27 mouse cellular contexts compared by ENCODE assay signal in genomic region chr1:40427270-40427669, GRCm38 (mm10). TPM values are rescaled to one million over a fixed set of nuclear protein-coding genes. Genes with fewer than 3 reads are reported as not detected.
DNase-seq lines count a peak whose midpoint lies in the region; ATAC-seq and TF ChIP-seq lines count a peak whose summit lies in the region.
"Had no signal": no experiment of that assay in that cellular context is flagged by ENCODE, and none has a peak within 500 bp of the region (broad histone marks: within the 10 kb centered on the region; RNA-seq: fewer than 3 reads in every experiment).

No protein-coding gene starts in this region.

- H3K27ac ChIP-seq in embryonic fibroblast, embryonic 13.5 days (ENCODE audit: insufficient read depth, low read length) = peak overlapping the region; percentile 45
- H3K27ac ChIP-seq in forebrain, embryonic 10.5 days = no peak overlapping the region
- H3K27ac ChIP-seq: embryonic facial prominence, embryonic 10.5 days; embryonic facial prominence, embryonic 12.5 days; forebrain, embryonic 13.5 days; forebrain, embryonic 15.5 days had no signal

- H3K4me3 ChIP-seq in G1E (ENCODE audit: low read depth, low read length) = no peak overlapping the region; the same call in 1 of the 2 replicates
- no peak overlapping the region for H3K4me3 ChIP-seq in embryonic fibroblast, embryonic 13.5 days (ENCODE audit: insufficient read depth, low read length)
- no peak overlapping the region for H3K4me3 ChIP-seq in forebrain, embryonic 10.5 days
- H3K4me3 ChIP-seq: embryonic facial prominence, embryonic 10.5 days; embryonic facial prominence, embryonic 12.5 days; erythroblast, embryonic 14.5 days; forebrain, embryonic 13.5 days; forebrain, embryonic 15.5 days had no signal

- WGBS in forebrain, embryonic 10.5 days = 92% methylated on average over 9 of the region's 9 CpGs

- DNase-seq in 416B (ENCODE audit: low read depth) (peak; percentile 54), G1E (ENCODE audit: low spot score) (no peak)
- DNase-seq in CD4-positive, CD25-positive, alpha-beta regulatory T cell, adult 2 months (ENCODE audit: low read depth, low spot score) = peak; percentile 32
- no peak for DNase-seq in forebrain, embryonic 10.5 days (ENCODE audit: extremely low spot score, low spot score)
- DNase-seq in heart, adult 9 months (ENCODE audit: low spot score in 2 of 2) = no peak
- DNase-seq: adrenal gland, adult 2 months; adrenal gland, postnatal 10 days; adrenal gland, postnatal 25 days; cerebellum, adult 11-12 months; cerebellum, adult 2 months; cerebellum, adult 9-10 months; cerebellum, postnatal 10 days; cerebellum, postnatal 25 days; forebrain, postnatal 0 days had no signal

- peaks cover 76% of the 10 kb centered on the region for H3K4me1 ChIP-seq in G1E (ENCODE audit: insufficient read depth, low read depth, low read length)
- H3K4me1 ChIP-seq in embryonic fibroblast, embryonic 13.5 days (ENCODE audit: control insufficient read depth, insufficient read depth, low read length) = 0 out of 2 replicates have a peak, but pooled peaks cover 3% of the 10 kb centered on the region
- no peaks in the 10 kb centered on the region for H3K4me1 ChIP-seq in forebrain, embryonic 10.5 days
- H3K4me1 ChIP-seq: embryonic facial prominence, embryonic 10.5 days; embryonic facial prominence, embryonic 12.5 days; forebrain, embryonic 13.5 days; forebrain, embryonic 15.5 days had no signal

- TF ChIP-seq CTCF in G1E (IDR thresholded peaks at IDR 0.05; ENCODE audit: low read depth, low read length) = no peak
- TF ChIP-seq CTCF in embryonic fibroblast, embryonic 13.5 days (IDR thresholded peaks at IDR 0.05; ENCODE audit: borderline replicate concordance, insufficient read depth, low read length) = no peak

- no peak for TF ChIP-seq POLR2A in embryonic fibroblast, embryonic 13.5 days (IDR thresholded peaks at IDR 0.05; ENCODE audit: low read depth, low read length)

- peaks cover 3% of the 10 kb centered on the region for H3K36me3 ChIP-seq in G1E (replicated peaks)
- H3K36me3 ChIP-seq in forebrain, embryonic 10.5 days (replicated peaks) = no peaks in the 10 kb centered on the region
- H3K36me3 ChIP-seq: embryonic facial prominence, embryonic 10.5 days; embryonic facial prominence, embryonic 12.5 days; forebrain, embryonic 15.5 days had no signal

- peak; percentile 30 for ATAC-seq in G1E (ENCODE audit: extremely low read depth, insufficient number of reproducible peaks, low FRiP score, poor library complexity, severe bottlenecking)
- ATAC-seq in activated CD4-positive, CD25-positive, alpha-beta regulatory T cell, adult 4 months = no peak
- ATAC-seq in inflammation-experienced regulatory T-cells, adult 6 months = no peak
- ATAC-seq: forebrain, embryonic 13.5 days; forebrain, embryonic 15.5 days; forebrain, postnatal 0 days; Patski had no signal

- no peaks in the 10 kb centered on the region for H3K27me3 ChIP-seq in G1E (ENCODE audit: insufficient read depth, low read length)
- H3K27me3 ChIP-seq in forebrain, embryonic 10.5 days (ENCODE audit: poor library complexity, severe bottlenecking) = no peaks in the 10 kb centered on the region
- H3K27me3 ChIP-seq: CH12.LX; embryonic facial prominence, embryonic 12.5 days; forebrain, embryonic 13.5 days; forebrain, embryonic 15.5 days; Patski had no signal

- H3K9me3 ChIP-seq in G1E (replicated peaks) = no peaks in the 10 kb centered on the region
- no peaks in the 10 kb centered on the region for H3K9me3 ChIP-seq in forebrain, embryonic 10.5 days
- H3K9me3 ChIP-seq: embryonic facial prominence, embryonic 10.5 days; embryonic facial prominence, embryonic 12.5 days; forebrain, embryonic 13.5 days; forebrain, embryonic 15.5 days had no signal

RNA-seq across cellular contexts. Expression of gene Il1rl1, which starts 2.1 kb away (rescaled TPM):
- total RNA-seq in G1E (2014; fragmentation: Nextera tagmentation) (196 TPM in 2 replicates), G1E (2017) (220 and 231 TPM in 2 replicates)
- polyA plus RNA-seq in G1E (2012) = 6.9 and 10.2 TPM in 2 replicates
- polyA plus RNA-seq in embryonic fibroblast, embryonic 13.5 days (2011; ENCODE audit: insufficient read length, low read depth, missing spikeins) = 413 and 663 TPM in 2 replicates
- polyA plus RNA-seq in forebrain, embryonic 10.5 days (2016; fragmentation: Nextera tagmentation; extraction: Ambion mirVana) = 0.11 TPM in 1 of 2 replicates, not detected in the other
- polyA plus RNA-seq in activated CD4-positive, CD25-positive, alpha-beta regulatory T cell, adult 4 months (2017; shearing (Covaris generic)) = 10 to 100 TPM in 1 of 2 experiments, 1 to 10 TPM in 1; 7.7 to 17.7 TPM
- polyA plus RNA-seq in inflammation-experienced regulatory T-cells, adult 6 months (2017; shearing (Covaris generic)) = 10 to 100 TPM in 1 of 3 experiments, 1 to 10 TPM in 2; 4.7 to 11.5 (median 8.6) TPM
- polyA plus RNA-seq: forebrain, embryonic 13.5 days; forebrain, embryonic 15.5 days had no signal

RNA-seq across cellular contexts. Expression of gene Il18r1, which starts 38.1 kb away (rescaled TPM):
- total RNA-seq in G1E (2014; fragmentation: Nextera tagmentation) (0.45 TPM in 1 of 2 replicates, not detected in the other), G1E (2017) (0.58 and 0.76 TPM in 2 replicates)
- polyA plus RNA-seq in G1E (2012) = not detected in 2 replicates
- not detected in 2 replicates for polyA plus RNA-seq in embryonic fibroblast, embryonic 13.5 days (2011; ENCODE audit: insufficient read length, low read depth, missing spikeins)
- not detected in 2 replicates for polyA plus RNA-seq in forebrain, embryonic 10.5 days (2016; fragmentation: Nextera tagmentation; extraction: Ambion mirVana)
- 100 to 1,000 TPM in 1 of 2 experiments, 10 to 100 TPM in 1; 72.9 to 107 TPM for polyA plus RNA-seq in activated CD4-positive, CD25-positive, alpha-beta regulatory T cell, adult 4 months (2017; shearing (Covaris generic))
- polyA plus RNA-seq in inflammation-experienced regulatory T-cells, adult 6 months (2017; shearing (Covaris generic)) = 100 to 1,000 TPM in 1 of 3 experiments, 10 to 100 TPM in 2; 81.5 to 155 (median 82.1) TPM
- total RNA-seq: adrenal gland, postnatal 25 days; forebrain, postnatal 0 days had no signal
- polyA plus RNA-seq: C2C12; cerebellum, adult 2 months; cortical plate, adult 2 months; embryonic facial prominence, embryonic 10.5 days; embryonic facial prominence, embryonic 12.5 days; erythroblast, embryonic 14.5 days; forebrain, embryonic 11.5 days; forebrain, embryonic 13.5 days; forebrain, embryonic 15.5 days; forebrain, postnatal 0 days; Patski had no signal

Comparison
In these comparisons a context has a peak if more than half of its experiments do, and no peak if none do; other contexts are left out.
1. DNase-seq: peak in 416B (single experiment) and CD4-positive, CD25-positive, alpha-beta regulatory T cell, adult 2 months (single experiment); none in G1E (single experiment), forebrain, embryonic 10.5 days (single experiment) and heart, adult 9 months (0 of 2).
2. RNA of gene Il1rl1, which starts 2.1 kb away (polyA plus RNA-seq): 413 to 663 TPM in embryonic fibroblast, embryonic 13.5 days; 7.7 to 17.7 TPM in activated CD4-positive, CD25-positive, alpha-beta regulatory T cell, adult 4 months, 6.9 to 10.2 TPM in G1E, 4.7 to 11.5 TPM in inflammation-experienced regulatory T-cells, adult 6 months and 0.11 TPM in forebrain, embryonic 10.5 days; every median in the first group is over 10 times any median in the second.
3. RNA of gene Il18r1, which starts 38.1 kb away (polyA plus RNA-seq): 72.9 to 107 TPM in activated CD4-positive, CD25-positive, alpha-beta regulatory T cell, adult 4 months and 81.5 to 155 TPM in inflammation-experienced regulatory T-cells, adult 6 months; not detected in embryonic fibroblast, embryonic 13.5 days, not detected in G1E and not detected in forebrain, embryonic 10.5 days; every median in the first group is over 10 times any median in the second.